Comparison of ENCODE assay signal across 7 mouse cellular contexts in the genomic region with DNA sequence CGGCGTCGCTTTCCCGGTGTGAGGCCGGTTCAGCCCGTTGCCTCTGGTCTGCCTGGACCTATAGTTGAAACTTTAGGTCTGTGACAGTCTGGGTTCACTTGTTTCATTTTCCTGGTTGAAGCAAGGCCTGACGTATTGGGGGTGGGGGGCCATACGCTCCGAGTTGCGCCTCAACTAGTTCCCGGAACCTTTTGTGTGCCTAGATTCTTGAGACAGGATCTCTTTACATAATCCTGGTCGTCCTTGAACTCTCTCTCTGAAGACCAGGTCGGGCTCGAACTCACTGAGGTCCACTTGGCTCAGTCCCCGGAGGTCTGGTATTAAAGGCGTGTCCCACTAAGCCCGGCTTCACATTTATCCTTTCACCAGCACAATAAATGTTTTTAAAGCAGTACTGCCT. TPM values are rescaled to one million over a fixed set of nuclear protein-coding genes. Genes with fewer than 3 reads are reported as not detected.
DNase-seq lines count a peak whose midpoint lies in the region; ATAC-seq and TF ChIP-seq lines count a peak whose summit lies in the region.

No protein-coding gene starts in this region.

- no peaks in the 10 kb centered on the region for H3K9me3 ChIP-seq in lung, embryonic 15.5 days
- H3K9me3 ChIP-seq in embryonic facial prominence, embryonic 13.5 days = no peaks in the 10 kb centered on the region
- H3K9me3 ChIP-seq in intestine, postnatal 0 days (ENCODE audit: control insufficient read depth) = no peaks in the 10 kb centered on the region

- ATAC-seq in lung, embryonic 15.5 days (ENCODE audit: borderline replicate concordance, extremely low read depth, low FRiP score, low TSS enrichment) = no peak
- no peak for ATAC-seq in embryonic facial prominence, embryonic 13.5 days (ENCODE audit: insufficient number of reproducible peaks, insufficient read depth, low FRiP score, low TSS enrichment, low read depth)
- ATAC-seq in intestine, postnatal 0 days = no peak

- peaks cover 17% of the 10 kb centered on the region for H3K4me1 ChIP-seq in lung, embryonic 15.5 days
- peaks cover 17% of the 10 kb centered on the region for H3K4me1 ChIP-seq in embryonic facial prominence, embryonic 13.5 days
- no peaks in the 10 kb centered on the region for H3K4me1 ChIP-seq in intestine, postnatal 0 days (replicated peaks; ENCODE audit: control insufficient read depth, insufficient read depth, low read length)
- H3K4me1 ChIP-seq in small intestine, adult 2 months (ENCODE audit: control insufficient read depth, insufficient read depth, insufficient read length, low read length) = peaks cover 5% of the 10 kb centered on the region; the same call in 1 of the 2 replicates

- peaks cover 15% of the 10 kb centered on the region for H3K36me3 ChIP-seq in lung, embryonic 15.5 days
- H3K36me3 ChIP-seq in embryonic facial prominence, embryonic 13.5 days = peaks cover 18% of the 10 kb centered on the region
- peaks cover 16% of the 10 kb centered on the region for H3K36me3 ChIP-seq in intestine, postnatal 0 days (ENCODE audit: control insufficient read depth, insufficient read depth)
- H3K36me3 ChIP-seq in small intestine, adult 2 months (ENCODE audit: control insufficient read depth, insufficient read depth, low read length) = peaks cover 14% of the 10 kb centered on the region

- peak overlapping the region; percentile 81 for H3K9ac ChIP-seq in lung, embryonic 15.5 days
- peak overlapping the region; percentile 83 for H3K9ac ChIP-seq in embryonic facial prominence, embryonic 13.5 days
- H3K9ac ChIP-seq in intestine, postnatal 0 days (ENCODE audit: low read depth, low read length) = peak overlapping the region; percentile 76

- no peak for TF ChIP-seq CTCF in intestine, postnatal 0 days (IDR thresholded peaks at IDR 0.05; ENCODE audit: low read depth)
- TF ChIP-seq CTCF in small intestine, adult 2 months (IDR thresholded peaks at IDR 0.05; ENCODE audit: extremely low read depth, insufficient read length, insufficient replicate concordance, low read depth, low read length) = no peak

- peak overlapping the region; percentile 75 for H3K4me3 ChIP-seq in lung, embryonic 15.5 days
- peak overlapping the region; percentile 94 for H3K4me3 ChIP-seq in embryonic facial prominence, embryonic 13.5 days
- H3K4me3 ChIP-seq in intestine, postnatal 0 days (ENCODE audit: low read depth, low read length) = peak overlapping the region; percentile 93
- peak overlapping the region; percentile 71 for H3K4me3 ChIP-seq in small intestine, adult 2 months (ENCODE audit: low read depth, low read length)

- under 1% methylated on average over 17 of the region's 17 CpGs for WGBS in lung, embryonic 15.5 days
- WGBS in embryonic facial prominence, embryonic 13.5 days = 2% methylated on average over 17 of the region's 17 CpGs
- under 1% methylated on average over 17 of the region's 17 CpGs for WGBS in intestine, postnatal 0 days
- WGBS in small intestine, adult 2 months = under 1% methylated on average over 17 of the region's 17 CpGs

- H3K27ac ChIP-seq in lung, embryonic 15.5 days = peak overlapping the region; percentile 92
- peak overlapping the region; percentile 88 for H3K27ac ChIP-seq in embryonic facial prominence, embryonic 13.5 days
- H3K27ac ChIP-seq in intestine, postnatal 0 days (ENCODE audit: low read depth, low read length) = peak overlapping the region; percentile 85; the same call in 1 of the 2 replicates
- H3K27ac ChIP-seq in small intestine, adult 2 months (ENCODE audit: insufficient read depth, low read depth, low read length) = peak overlapping the region; percentile 71

- no peak for DNase-seq in lung, postnatal 4 days
- no peak for DNase-seq in right cerebral cortex, postnatal 25 days
- no peak for DNase-seq in urinary bladder, postnatal 25 days (ENCODE audit: low spot score)

- H3K27me3 ChIP-seq in lung, embryonic 15.5 days = no peaks in the 10 kb centered on the region
- no peaks in the 10 kb centered on the region for H3K27me3 ChIP-seq in embryonic facial prominence, embryonic 13.5 days
- no peaks in the 10 kb centered on the region for H3K27me3 ChIP-seq in intestine, postnatal 0 days (replicated peaks; ENCODE audit: control insufficient read depth, insufficient read depth, low read length)
- H3K27me3 ChIP-seq in small intestine, adult 2 months (ENCODE audit: control insufficient read depth, insufficient read depth, low read length) = no peaks in the 10 kb centered on the region

- peak overlapping the region; percentile 80 for H3K4me2 ChIP-seq in lung, embryonic 15.5 days
- peak overlapping the region; percentile 85 for H3K4me2 ChIP-seq in embryonic facial prominence, embryonic 13.5 days
- H3K4me2 ChIP-seq in intestine, postnatal 0 days (replicated peaks; ENCODE audit: low read depth) = peak overlapping the region; percentile 80

- TF ChIP-seq POLR2A in small intestine, adult 2 months (IDR thresholded peaks at IDR 0.05; ENCODE audit: low read depth, low read length) = no peak

RNA-seq across cellular contexts. Expression of gene Ddx39, which starts 0.8 kb away (rescaled TPM):
- polyA plus RNA-seq in lung, embryonic 15.5 days (2015; fragmentation: Nextera tagmentation; extraction: Ambion mirVana) = 186 and 187 TPM in 2 replicates
- 131 and 148 TPM in 2 replicates for polyA plus RNA-seq in embryonic facial prominence, embryonic 13.5 days (2015; fragmentation: Nextera tagmentation; extraction: Ambion mirVana)
- polyA plus RNA-seq in intestine, postnatal 0 days (2015; fragmentation: Nextera tagmentation; extraction: Ambion mirVana) = 69.8 and 75.5 TPM in 2 replicates
- 26.5 and 39.2 TPM in 2 replicates for polyA plus RNA-seq in small intestine, adult 2 months (2012; rRNA removed)

RNA-seq across cellular contexts. Expression of gene Pkn1, which starts 16.8 kb away (rescaled TPM):
- polyA plus RNA-seq in lung, embryonic 15.5 days (2015; fragmentation: Nextera tagmentation; extraction: Ambion mirVana) = 35.4 and 38.0 TPM in 2 replicates
- polyA plus RNA-seq in embryonic facial prominence, embryonic 13.5 days (2015; fragmentation: Nextera tagmentation; extraction: Ambion mirVana) = 23.5 and 24.0 TPM in 2 replicates
- 37.0 and 40.2 TPM in 2 replicates for polyA plus RNA-seq in intestine, postnatal 0 days (2015; fragmentation: Nextera tagmentation; extraction: Ambion mirVana)
- polyA plus RNA-seq in small intestine, adult 2 months (2012; rRNA removed) = 59.5 and 117 TPM in 2 replicates

RNA-seq across cellular contexts. Expression of gene Adgre5, which starts 25.4 kb away (rescaled TPM):
- 56.7 and 64.0 TPM in 2 replicates for polyA plus RNA-seq in lung, embryonic 15.5 days (2015; fragmentation: Nextera tagmentation; extraction: Ambion mirVana)
- polyA plus RNA-seq in embryonic facial prominence, embryonic 13.5 days (2015; fragmentation: Nextera tagmentation; extraction: Ambion mirVana) = 27.1 and 27.7 TPM in 2 replicates
- 17.2 and 17.6 TPM in 2 replicates for polyA plus RNA-seq in intestine, postnatal 0 days (2015; fragmentation: Nextera tagmentation; extraction: Ambion mirVana)
- 23.7 and 43.2 TPM in 2 replicates for polyA plus RNA-seq in small intestine, adult 2 months (2012; rRNA removed)

RNA-seq across cellular contexts. Expression of gene Ptger1, which starts 49.3 kb away (rescaled TPM):
- polyA plus RNA-seq in lung, embryonic 15.5 days (2015; fragmentation: Nextera tagmentation; extraction: Ambion mirVana) = 1.2 and 1.4 TPM in 2 replicates
- polyA plus RNA-seq in embryonic facial prominence, embryonic 13.5 days (2015; fragmentation: Nextera tagmentation; extraction: Ambion mirVana) = 1.5 and 2.1 TPM in 2 replicates
- polyA plus RNA-seq in intestine, postnatal 0 days (2015; fragmentation: Nextera tagmentation; extraction: Ambion mirVana) = 1.1 and 1.2 TPM in 2 replicates
- 2.9 and 3.0 TPM in 2 replicates for polyA plus RNA-seq in small intestine, adult 2 months (2012; rRNA removed)
